7 mouse cellular contexts compared by ENCODE assay signal in the genomic region with DNA sequence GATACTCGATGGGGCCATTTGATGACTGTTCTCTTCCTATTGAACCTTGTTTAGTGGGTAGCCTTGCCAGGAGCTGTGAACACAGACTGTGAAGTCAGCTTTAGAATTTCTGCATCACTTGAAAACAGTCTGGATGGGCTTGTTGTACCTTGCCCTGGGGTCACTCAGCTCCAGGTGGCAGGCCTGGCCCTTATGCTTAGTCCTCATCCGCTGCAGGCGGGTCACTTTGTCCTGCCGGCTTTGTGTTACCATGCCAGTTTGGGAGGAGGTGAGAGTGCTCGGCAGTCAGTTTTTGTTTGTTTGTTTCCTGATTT. TPM values are rescaled to one million over a fixed set of nuclear protein-coding genes. Genes with fewer than 3 reads are reported as not detected.
DNase-seq lines count a peak whose midpoint lies in the region; ATAC-seq and TF ChIP-seq lines count a peak whose summit lies in the region.

No protein-coding gene starts in this region.

- no peaks in the 10 kb centered on the region for H3K27me3 ChIP-seq in megakaryocyte, embryonic 14.5 days (replicated peaks)
- no peaks in the 10 kb centered on the region for H3K27me3 ChIP-seq in forebrain, embryonic 14.5 days (replicated peaks; ENCODE audit: control insufficient read depth, insufficient read depth, low read length)
- no peaks in the 10 kb centered on the region for H3K27me3 ChIP-seq in limb, embryonic 11.5 days (ENCODE audit: control insufficient read depth, insufficient read depth, low read length)
- H3K27me3 ChIP-seq in stomach, postnatal 0 days (ENCODE audit: control insufficient read depth, insufficient read depth, low read length), result no peaks in the 10 kb centered on the region

- peaks cover 57% of the 10 kb centered on the region for H3K4me1 ChIP-seq in megakaryocyte, embryonic 14.5 days
- no peaks in the 10 kb centered on the region for H3K4me1 ChIP-seq in forebrain, embryonic 14.5 days (ENCODE audit: control insufficient read depth, insufficient read depth, low read length)
- H3K4me1 ChIP-seq in limb, embryonic 11.5 days (ENCODE audit: control insufficient read depth, insufficient read depth, low read length), result 0 out of 2 replicates have a peak, but pooled peaks cover 4% of the 10 kb centered on the region
- H3K4me1 ChIP-seq in stomach, postnatal 0 days (replicated peaks; ENCODE audit: control insufficient read depth, insufficient read depth), result no peaks in the 10 kb centered on the region; the same call in 1 of the 2 replicates

- WGBS in forebrain, embryonic 14.5 days, result 15% methylated on average over 5 of the region's 5 CpGs
- 20% methylated on average over 5 of the region's 5 CpGs for WGBS in limb, embryonic 11.5 days
- WGBS in stomach, postnatal 0 days, result 28% methylated on average over 5 of the region's 5 CpGs

- peaks cover 46% of the 10 kb centered on the region for H3K36me3 ChIP-seq in megakaryocyte, embryonic 14.5 days (replicated peaks; ENCODE audit: low read length)
- peaks cover 4% of the 10 kb centered on the region; the same call in 1 of the 2 replicates for H3K36me3 ChIP-seq in forebrain, embryonic 14.5 days (ENCODE audit: control insufficient read depth, insufficient read depth, low read length)
- 0 out of 2 replicates have a peak, but pooled peaks cover 5% of the 10 kb centered on the region for H3K36me3 ChIP-seq in limb, embryonic 11.5 days (ENCODE audit: control insufficient read depth, insufficient read depth, low read length)
- H3K36me3 ChIP-seq in stomach, postnatal 0 days (ENCODE audit: control insufficient read depth, insufficient read depth, low read length), result no peaks in the 10 kb centered on the region

- no peak for DNase-seq in forebrain, embryonic 14.5 days (ENCODE audit: low spot score)
- DNase-seq in limb, embryonic 11.5 days (ENCODE audit: low spot score), result peak; percentile 39
- DNase-seq in stomach, postnatal 0 days (ENCODE audit: low spot score), result no peak
- DNase-seq in T-cell, adult 2 months (ENCODE audit: low spot score), result no peak

- no peak for TF ChIP-seq CTCF in stomach, postnatal 0 days (IDR thresholded peaks at IDR 0.05; ENCODE audit: low read depth)

- peak overlapping the region; percentile 98 for H3K4me3 ChIP-seq in megakaryocyte, embryonic 14.5 days (replicated peaks)
- H3K4me3 ChIP-seq in forebrain, embryonic 14.5 days (ENCODE audit: low read depth, low read length), result peak overlapping the region; percentile 52
- peak overlapping the region; percentile 66 for H3K4me3 ChIP-seq in limb, embryonic 11.5 days (ENCODE audit: low read depth, low read length)
- H3K4me3 ChIP-seq in stomach, postnatal 0 days (ENCODE audit: low read depth, low read length), result peak overlapping the region; percentile 60

- TF ChIP-seq EP300 in stomach, postnatal 0 days (optimal IDR thresholded peaks at IDR 0.05), result no peak

- H3K9ac ChIP-seq in forebrain, embryonic 14.5 days (ENCODE audit: low read length), result peak overlapping the region; percentile 72
- H3K9ac ChIP-seq in limb, embryonic 11.5 days (ENCODE audit: low read length), result peak overlapping the region; percentile 70
- H3K9ac ChIP-seq in stomach, postnatal 0 days (ENCODE audit: low read length), result peak overlapping the region; percentile 80

- peak overlapping the region; percentile 88 for H3K4me2 ChIP-seq in forebrain, embryonic 14.5 days (ENCODE audit: low read length)
- H3K4me2 ChIP-seq in limb, embryonic 11.5 days (ENCODE audit: low read depth, severe bottlenecking), result peak overlapping the region; percentile 88
- peak overlapping the region; percentile 96 for H3K4me2 ChIP-seq in stomach, postnatal 0 days (replicated peaks; ENCODE audit: low read depth)

- H3K9me3 ChIP-seq in megakaryocyte, embryonic 14.5 days, result peaks cover 2% of the 10 kb centered on the region; the same call in 1 of the 2 replicates
- no peaks in the 10 kb centered on the region for H3K9me3 ChIP-seq in forebrain, embryonic 14.5 days (replicated peaks; ENCODE audit: control insufficient read depth, low read length)
- no peaks in the 10 kb centered on the region for H3K9me3 ChIP-seq in limb, embryonic 11.5 days (ENCODE audit: control insufficient read depth, low read length)
- no peaks in the 10 kb centered on the region for H3K9me3 ChIP-seq in stomach, postnatal 0 days (ENCODE audit: control insufficient read depth, low read length)

- H3K27ac ChIP-seq in forebrain, embryonic 14.5 days (ENCODE audit: low read depth, low read length), result no peak overlapping the region
- H3K27ac ChIP-seq in limb, embryonic 11.5 days (replicated peaks; ENCODE audit: low read depth, low read length), result no peak overlapping the region
- H3K27ac ChIP-seq in stomach, postnatal 0 days (replicated peaks), result peak overlapping the region; percentile 83

- ATAC-seq in megakaryocyte, adult 5-6 weeks (ENCODE audit: poor library complexity, severe bottlenecking), result no peak
- no peak for ATAC-seq in forebrain, embryonic 14.5 days
- no peak for ATAC-seq in limb, embryonic 11.5 days (ENCODE audit: insufficient number of reproducible peaks, low FRiP score, low TSS enrichment, low read depth)
- ATAC-seq in stomach, postnatal 0 days (ENCODE audit: low FRiP score, low TSS enrichment), result no peak
- ATAC-seq in frontal cortex, adult (ENCODE audit: low TSS enrichment), result no peak

RNA-seq across cellular contexts. Expression of a gene that starts 0.7 kb away (rescaled TPM):
- 37.4 and 99.0 TPM in 2 replicates for polyA plus RNA-seq in megakaryocyte, embryonic 14.5 days (2012; ENCODE audit: insufficient read depth, low replicate concordance)
- total RNA-seq in megakaryocyte, adult 5-6 weeks (2015), result 6.5 and 7.0 TPM in 2 replicates
- total RNA-seq in megakaryocyte, adult 5-6 weeks (2017), result 2.7 and 2.8 TPM in 2 replicates
- 17.9 and 21.1 TPM in 2 replicates for polyA plus RNA-seq in forebrain, embryonic 14.5 days (2014; fragmentation: Nextera tagmentation; extraction: Ambion mirVana)
- polyA plus RNA-seq in limb, embryonic 11.5 days (2014; fragmentation: Nextera tagmentation; extraction: Ambion mirVana), result 61.5 and 70.7 TPM in 2 replicates
- 55.9 and 57.3 TPM in 2 replicates for polyA plus RNA-seq in stomach, postnatal 0 days (2015; fragmentation: Nextera tagmentation; extraction: Ambion mirVana)

RNA-seq across cellular contexts. Expression of a gene that starts 30.3 kb away (rescaled TPM):
- polyA plus RNA-seq in megakaryocyte, embryonic 14.5 days (2012; ENCODE audit: insufficient read depth, low replicate concordance), result 0.89 TPM in 1 of 2 replicates, not detected in the other
- 5.6 and 8.0 TPM in 2 replicates for total RNA-seq in megakaryocyte, adult 5-6 weeks (2015)
- 9.0 TPM in 2 replicates for total RNA-seq in megakaryocyte, adult 5-6 weeks (2017)
- 48.9 and 52.0 TPM in 2 replicates for polyA plus RNA-seq in forebrain, embryonic 14.5 days (2014; fragmentation: Nextera tagmentation; extraction: Ambion mirVana)
- polyA plus RNA-seq in limb, embryonic 11.5 days (2014; fragmentation: Nextera tagmentation; extraction: Ambion mirVana), result 41.1 and 41.8 TPM in 2 replicates
- polyA plus RNA-seq in stomach, postnatal 0 days (2015; fragmentation: Nextera tagmentation; extraction: Ambion mirVana), result 9.0 and 9.7 TPM in 2 replicates

RNA-seq across cellular contexts. Expression of a gene that starts 36.5 kb away (rescaled TPM):
- polyA plus RNA-seq in megakaryocyte, embryonic 14.5 days (2012; ENCODE audit: insufficient read depth, low replicate concordance), result 2.7 TPM in 1 of 2 replicates, not detected in the other
- total RNA-seq in megakaryocyte, adult 5-6 weeks (2015), result 25.3 and 25.9 TPM in 2 replicates
- 21.0 and 24.3 TPM in 2 replicates for total RNA-seq in megakaryocyte, adult 5-6 weeks (2017)
- polyA plus RNA-seq in forebrain, embryonic 14.5 days (2014; fragmentation: Nextera tagmentation; extraction: Ambion mirVana), result 35.3 and 38.7 TPM in 2 replicates
- polyA plus RNA-seq in limb, embryonic 11.5 days (2014; fragmentation: Nextera tagmentation; extraction: Ambion mirVana), result 56.3 and 67.3 TPM in 2 replicates
- polyA plus RNA-seq in stomach, postnatal 0 days (2015; fragmentation: Nextera tagmentation; extraction: Ambion mirVana), result 18.3 and 19.9 TPM in 2 replicates
